Mouse (Mus musculus): ENCODE data around the gene Gpc6. TPM values are rescaled to one million over a fixed set of nuclear protein-coding genes. Genes with fewer than 3 reads are reported as not detected.

Gene Gpc6
- polyA plus RNA-seq, 1 experiment from 2014 or later: 34.9 TPM

GRCm38 (mm10) chr14:117369331-117369866, 444.3 kb downstream of the Gpc6 start:
- no peaks in the 10 kb centered on the region for H3K36me3 ChIP-seq (replicated peaks; ENCODE audit: control insufficient read depth, insufficient read depth, low read depth, low read length)
- no peak for ATAC-seq (replicated peaks; ENCODE audit: insufficient number of reproducible peaks, low FRiP score, low TSS enrichment, low read depth)
- no peak overlapping the region for H3K27ac ChIP-seq (replicated peaks; ENCODE audit: low read depth, low read length)
- no peak overlapping the region for H3K4me2 ChIP-seq (ENCODE audit: low read depth, low read length)
- H3K9me3 ChIP-seq (replicated peaks; ENCODE audit: control insufficient read depth, low read length): no peaks in the 10 kb centered on the region
- no peak for DNase-seq (ENCODE audit: low spot score)
- H3K4me3 ChIP-seq (ENCODE audit: low read depth, low read length): no peak overlapping the region
- WGBS: 82% methylated on average over 18 of the region's 18 CpGs
- no peak overlapping the region for H3K9ac ChIP-seq (replicated peaks; ENCODE audit: low read length)
- H3K27me3 ChIP-seq (ENCODE audit: control insufficient read depth, insufficient read depth, low read length): no peaks in the 10 kb centered on the region
- H3K4me1 ChIP-seq (ENCODE audit: control insufficient read depth, insufficient read depth, low read length): no peaks in the 10 kb centered on the region

GRCm38 (mm10) chr14:117376822-117377376, 451.8 kb downstream of the Gpc6 start:
- Histone ChIP-seq H3K36me3 (replicated peaks; ENCODE audit: control insufficient read depth, insufficient read depth, low read depth, low read length) (no peaks in the 10 kb centered on the region), H3K4me3 (ENCODE audit: low read depth, low read length) (no peak overlapping the region), H3K4me2 (ENCODE audit: low read depth, low read length) (no peak overlapping the region), H3K9me3 (replicated peaks; ENCODE audit: control insufficient read depth, low read length) (no peaks in the 10 kb centered on the region), H3K27me3 (ENCODE audit: control insufficient read depth, insufficient read depth, low read length) (no peaks in the 10 kb centered on the region), H3K4me1 (ENCODE audit: control insufficient read depth, insufficient read depth, low read length) (no peaks in the 10 kb centered on the region), H3K9ac (replicated peaks; ENCODE audit: low read length) (no peak overlapping the region), H3K27ac (replicated peaks; ENCODE audit: low read depth, low read length) (no peak overlapping the region)
- 39% methylated on average over 4 of the region's 4 CpGs for WGBS
- no peak for ATAC-seq (replicated peaks; ENCODE audit: insufficient number of reproducible peaks, low FRiP score, low TSS enrichment, low read depth)
- no peak for DNase-seq (ENCODE audit: low spot score)

- H3K4me1 ChIP-seq (ENCODE audit: control insufficient read depth, insufficient read depth, low read length): no peaks in the 10 kb centered on the region
- H3K9ac ChIP-seq (replicated peaks; ENCODE audit: low read length): no peak overlapping the region
- no peak overlapping the region for H3K4me3 ChIP-seq (ENCODE audit: low read depth, low read length)
- no peak overlapping the region for H3K4me2 ChIP-seq (ENCODE audit: low read depth, low read length)
- no peak for ATAC-seq (replicated peaks; ENCODE audit: insufficient number of reproducible peaks, low FRiP score, low TSS enrichment, low read depth)
- H3K36me3 ChIP-seq (replicated peaks; ENCODE audit: control insufficient read depth, insufficient read depth, low read depth, low read length): no peaks in the 10 kb centered on the region
- no peak overlapping the region for H3K27ac ChIP-seq (replicated peaks; ENCODE audit: low read depth, low read length)
- 59% methylated on average over 6 of the region's 6 CpGs for WGBS
- no peak for DNase-seq (ENCODE audit: low spot score)
- H3K9me3 ChIP-seq (replicated peaks; ENCODE audit: control insufficient read depth, low read length): no peaks in the 10 kb centered on the region
- H3K27me3 ChIP-seq (ENCODE audit: control insufficient read depth, insufficient read depth, low read length): no peaks in the 10 kb centered on the region
Measured at GRCm38 (mm10) chr14:117379979-117380378, 454.9 kb downstream of the Gpc6 start.

GRCm38 (mm10) chr14:117383188-117383587, 458.1 kb downstream of the Gpc6 start:
- no peak for DNase-seq (ENCODE audit: low spot score)
- Histone ChIP-seq H3K27me3 (ENCODE audit: control insufficient read depth, insufficient read depth, low read length) (no peaks in the 10 kb centered on the region), H3K4me3 (ENCODE audit: low read depth, low read length) (no peak overlapping the region), H3K9me3 (replicated peaks; ENCODE audit: control insufficient read depth, low read length) (no peaks in the 10 kb centered on the region), H3K4me2 (ENCODE audit: low read depth, low read length) (no peak overlapping the region), H3K27ac (replicated peaks; ENCODE audit: low read depth, low read length) (no peak overlapping the region), H3K36me3 (replicated peaks; ENCODE audit: control insufficient read depth, insufficient read depth, low read depth, low read length) (no peaks in the 10 kb centered on the region), H3K4me1 (ENCODE audit: control insufficient read depth, insufficient read depth, low read length) (no peaks in the 10 kb centered on the region), H3K9ac (replicated peaks; ENCODE audit: low read length) (no peak overlapping the region)
- no peak for ATAC-seq (replicated peaks; ENCODE audit: insufficient number of reproducible peaks, low FRiP score, low TSS enrichment, low read depth)
- 75% methylated on average over 7 of the region's 7 CpGs for whole genome bisulfite sequencing

- Histone ChIP-seq H3K36me3 (replicated peaks; ENCODE audit: control insufficient read depth, insufficient read depth, low read depth, low read length) (no peaks in the 10 kb centered on the region), H3K9me3 (replicated peaks; ENCODE audit: control insufficient read depth, low read length) (no peaks in the 10 kb centered on the region), H3K27me3 (ENCODE audit: control insufficient read depth, insufficient read depth, low read length) (no peaks in the 10 kb centered on the region), H3K4me2 (ENCODE audit: low read depth, low read length) (no peak overlapping the region), H3K4me1 (ENCODE audit: control insufficient read depth, insufficient read depth, low read length) (no peaks in the 10 kb centered on the region), H3K27ac (replicated peaks; ENCODE audit: low read depth, low read length) (no peak overlapping the region), H3K9ac (replicated peaks; ENCODE audit: low read length) (no peak overlapping the region), H3K4me3 (ENCODE audit: low read depth, low read length) (no peak overlapping the region)
- WGBS: 58% methylated on average over 8 of the region's 8 CpGs
- no peak for DNase-seq (ENCODE audit: low spot score)
- ATAC-seq (replicated peaks; ENCODE audit: insufficient number of reproducible peaks, low FRiP score, low TSS enrichment, low read depth): no peak
Measured at GRCm38 (mm10) chr14:117384096-117384770, 459.1 kb downstream of the Gpc6 start.

GRCm38 (mm10) chr14:117385731-117386270, 460.7 kb downstream of the Gpc6 start:
- no peak overlapping the region for H3K4me2 ChIP-seq (ENCODE audit: low read depth, low read length)
- no peaks in the 10 kb centered on the region for H3K4me1 ChIP-seq (ENCODE audit: control insufficient read depth, insufficient read depth, low read length)
- H3K9ac ChIP-seq (replicated peaks; ENCODE audit: low read length): no peak overlapping the region
- no peak for DNase-seq (ENCODE audit: low spot score)
- H3K27me3 ChIP-seq (ENCODE audit: control insufficient read depth, insufficient read depth, low read length): no peaks in the 10 kb centered on the region
- no peaks in the 10 kb centered on the region for H3K9me3 ChIP-seq (replicated peaks; ENCODE audit: control insufficient read depth, low read length)
- H3K4me3 ChIP-seq (ENCODE audit: low read depth, low read length): no peak overlapping the region
- no peaks in the 10 kb centered on the region for H3K36me3 ChIP-seq (replicated peaks; ENCODE audit: control insufficient read depth, insufficient read depth, low read depth, low read length)
- no peak for ATAC-seq (replicated peaks; ENCODE audit: insufficient number of reproducible peaks, low FRiP score, low TSS enrichment, low read depth)
- no peak overlapping the region for H3K27ac ChIP-seq (replicated peaks; ENCODE audit: low read depth, low read length)

GRCm38 (mm10) chr14:117390794-117391320, 465.7 kb downstream of the Gpc6 start:
- 83% methylated on average over 3 of the region's 3 CpGs for WGBS
- no peaks in the 10 kb centered on the region for H3K36me3 ChIP-seq (replicated peaks; ENCODE audit: control insufficient read depth, insufficient read depth, low read depth, low read length)

GRCm38 (mm10) chr14:117391412-117391811, 466.3 kb downstream of the Gpc6 start:
- WGBS: 73% methylated on average over 4 of the region's 4 CpGs
- no peak overlapping the region for H3K27ac ChIP-seq (replicated peaks; ENCODE audit: low read depth, low read length)
- H3K4me1 ChIP-seq (ENCODE audit: control insufficient read depth, insufficient read depth, low read length): no peaks in the 10 kb centered on the region
- ATAC-seq (replicated peaks; ENCODE audit: insufficient number of reproducible peaks, low FRiP score, low TSS enrichment, low read depth) (no peak), DNase-seq (ENCODE audit: low spot score) (no peak)
- H3K9me3 ChIP-seq (replicated peaks; ENCODE audit: control insufficient read depth, low read length): no peaks in the 10 kb centered on the region
- no peaks in the 10 kb centered on the region for H3K36me3 ChIP-seq (replicated peaks; ENCODE audit: control insufficient read depth, insufficient read depth, low read depth, low read length)
- no peak overlapping the region for H3K4me3 ChIP-seq (ENCODE audit: low read depth, low read length)
- no peak overlapping the region for H3K9ac ChIP-seq (replicated peaks; ENCODE audit: low read length)
- H3K4me2 ChIP-seq (ENCODE audit: low read depth, low read length): no peak overlapping the region
- no peaks in the 10 kb centered on the region for H3K27me3 ChIP-seq (ENCODE audit: control insufficient read depth, insufficient read depth, low read length)

More at GRCm38 (mm10) chr14:117390794-117391320, 465.7 kb downstream of the Gpc6 start:
- no peak overlapping the region for H3K9ac ChIP-seq (replicated peaks; ENCODE audit: low read length)
- H3K4me1 ChIP-seq (ENCODE audit: control insufficient read depth, insufficient read depth, low read length): no peaks in the 10 kb centered on the region
- ATAC-seq (replicated peaks; ENCODE audit: insufficient number of reproducible peaks, low FRiP score, low TSS enrichment, low read depth) (no peak), DNase-seq (ENCODE audit: low spot score) (no peak)
- no peak overlapping the region for H3K27ac ChIP-seq (replicated peaks; ENCODE audit: low read depth, low read length)
- H3K4me2 ChIP-seq (ENCODE audit: low read depth, low read length): no peak overlapping the region
- H3K9me3 ChIP-seq (replicated peaks; ENCODE audit: control insufficient read depth, low read length): no peaks in the 10 kb centered on the region
- H3K27me3 ChIP-seq (ENCODE audit: control insufficient read depth, insufficient read depth, low read length): no peaks in the 10 kb centered on the region
- H3K4me3 ChIP-seq (ENCODE audit: low read depth, low read length): no peak overlapping the region

Measured in embryonic facial prominence, embryonic 11.5 days (tissue).